Mouse (Mus musculus) lung, postnatal 25 days (tissue): ENCODE data around the gene Anxa6.

Source experiments
- DNase-seq: peaks from one replicate; pipeline ENCODE4 v3.0.0; 2022; ENCODE audit warnings: low spot score

Gene Anxa6

GRCm38 (mm10) chr11:54929290-54929689 is 104.0 kb downstream of the Anxa6 start:
- peak; percentile 38 for DNase-seq
